Mouse (Mus musculus): ENCODE results near the gene Sult1a1. TPM values are rescaled to one million over a fixed set of nuclear protein-coding genes. Genes with fewer than 3 reads are reported as not detected.

Sult1a1 gene
- total RNA-seq, 2 experiments from 2014 or later = 9.5 to 11.1 TPM

- no peak for DNase-seq (ENCODE audit: extremely low spot score in 1 of 2, low spot score in 1 of 2)
Observed at GRCm38 (mm10) chr7:126628111-126628510, 48.1 kb downstream of the Sult1a1 start.

GRCm38 (mm10) chr7:126625807-126626600 is 50.2 kb downstream of the Sult1a1 start:
- no peak for DNase-seq (ENCODE audit: extremely low spot score in 1 of 2, low spot score in 1 of 2)

GRCm38 (mm10) chr7:126625369-126625768 is 50.9 kb downstream of the Sult1a1 start:
- no peak for DNase-seq (ENCODE audit: extremely low spot score in 1 of 2, low spot score in 1 of 2)

- DNase-seq (ENCODE audit: extremely low spot score in 1 of 2, low spot score in 1 of 2) = no peak
Observed at GRCm38 (mm10) chr7:126624774-126625173, 51.5 kb downstream of the Sult1a1 start.

GRCm38 (mm10) chr7:126623381-126623780 is 52.9 kb downstream of the Sult1a1 start:
- no peak for DNase-seq (ENCODE audit: extremely low spot score in 1 of 2, low spot score in 1 of 2)

Other genes with a start within 250 kb of the Sult1a1 start
- 10 to 100 TPM in 1 of 2 experiments, 1 to 10 TPM in 1; 9.8 to 13.5 TPM for gene Rabep2, start 247.7 kb downstream of the Sult1a1 start, total RNA-seq (2021)
- 1 to 10 TPM in 1 of 2 experiments, under 1 TPM in 1; 0.76 to 1.0 TPM for gene Atp2a1, start 213.3 kb downstream of the Sult1a1 start, total RNA-seq (2021)
- gene Sh2b1, start 201.0 kb downstream of the Sult1a1 start, total RNA-seq (2021) = 10 to 100 TPM; 70.8 to 73.1 TPM
- 10 to 100 TPM; 77.2 to 78.8 TPM for gene Tufm, start 189.1 kb downstream of the Sult1a1 start, total RNA-seq (2021)
- 100 to 1,000 TPM; 101 to 134 TPM for gene Atxn2l, start 173.0 kb downstream of the Sult1a1 start, total RNA-seq (2021)
- 100 to 1,000 TPM; 184 to 193 TPM for gene Eif3c, start 110.0 kb downstream of the Sult1a1 start, total RNA-seq (2021)
- 1 to 10 TPM in 1 of 2 experiments, under 1 TPM in 1; 0.28 to 1.1 TPM for gene Apobr, start 91.5 kb downstream of the Sult1a1 start, total RNA-seq (2021)
- gene Cln3, start 90.6 kb downstream of the Sult1a1 start, total RNA-seq (2021) = 10 to 100 TPM; 30.3 to 37.4 TPM
- not detected for gene Il27, start 81.5 kb downstream of the Sult1a1 start, total RNA-seq (2021)
- gene Nupr1, start 45.6 kb downstream of the Sult1a1 start, total RNA-seq (2021) = 1 to 10 TPM; 5.8 to 8.6 TPM
- gene Sgf29, start 27.1 kb downstream of the Sult1a1 start, total RNA-seq (2021) = 10 to 100 TPM; 30.5 to 35.1 TPM
- gene Bola2, start 19.0 kb upstream of the Sult1a1 start, total RNA-seq (2021) = 100 to 1,000 TPM; 104 to 112 TPM
- 10 to 100 TPM; 16.4 to 19.4 TPM for gene Slx1b, start 19.4 kb upstream of the Sult1a1 start, total RNA-seq (2021)
- 100 to 1,000 TPM; 129 to 139 TPM for gene Coro1a, start 31.4 kb upstream of the Sult1a1 start, total RNA-seq (2021)
- 100 to 1,000 TPM; 147 to 168 TPM for gene Mapk3, start 83.2 kb upstream of the Sult1a1 start, total RNA-seq (2021)
- gene Gdpd3, start 89.9 kb upstream of the Sult1a1 start, total RNA-seq (2021) = 1 to 10 TPM; 1.7 to 4.3 TPM
- 100 to 1,000 TPM; 268 to 293 TPM for gene Ypel3, start 100.5 kb upstream of the Sult1a1 start, total RNA-seq (2021)
- gene Tbx6, start 105.1 kb upstream of the Sult1a1 start, total RNA-seq (2021) = under 1 TPM; 0.39 to 0.82 TPM
- gene Ppp4c, start 116.1 kb upstream of the Sult1a1 start, total RNA-seq (2021) = 10 to 100 TPM; 53.3 to 55.0 TPM
- gene Fam57b, start 121.2 kb upstream of the Sult1a1 start, total RNA-seq (2021) = 10 to 100 TPM; 80.3 to 95.6 TPM
- not detected for gene 4930451I11Rik, start 155.2 kb upstream of the Sult1a1 start, total RNA-seq (2021)
- gene Doc2a, start 171.0 kb upstream of the Sult1a1 start, total RNA-seq (2021) = 10 to 100 TPM; 15.6 to 16.2 TPM
- 10 to 100 TPM; 19.5 to 31.1 TPM for gene Hirip3, start 185.5 kb upstream of the Sult1a1 start, total RNA-seq (2021)
- gene Ino80e, start 185.9 kb upstream of the Sult1a1 start, total RNA-seq (2021) = 10 to 100 TPM; 50.7 to 51.7 TPM
- gene Taok2, start 208.3 kb upstream of the Sult1a1 start, total RNA-seq (2021) = 100 to 1,000 TPM; 150 to 163 TPM
- 10 to 100 TPM; 20.2 to 25.5 TPM for gene Tmem219, start 246.5 kb upstream of the Sult1a1 start, total RNA-seq (2021)